Mouse (Mus musculus) heart, postnatal 0 days (tissue): Measurements from ENCODE around the gene Larp4b.

ENCODE experiments used
- CTCF ChIP-seq: IDR thresholded peaks from 2 replicates; pipeline ENCODE4 v1.5.1; 2016; ENCODE audit warnings: antibody characterized with exemption, control low read depth, low read depth
- EP300 ChIP-seq: IDR thresholded peaks from 2 replicates; pipeline ENCODE4 v1.6.1; 2016; ENCODE audit warnings: antibody characterized with exemption, low read depth

- TF ChIP-seq CTCF (no peak), EP300 (no peak)
Observed at GRCm38 (mm10) chr13:9136088-9136487, 42.4 kb downstream of the Larp4b start.
